Mouse (Mus musculus) CH12.LX (cell line): Measurements from ENCODE around the gene Smg6.

Experiments
- CHD2 ChIP-seq: IDR thresholded peaks from 2 replicates; pipeline ENCODE4 v1.6.1; 2011; ENCODE audit warnings: low read length, improper control_type of control experiment
- CTCF ChIP-seq, 2 experiments: IDR thresholded peaks in 1 of 2; conservative IDR thresholded peaks in 1 of 2; 2 replicates each; pipeline ENCODE4 v1.5.1; 2011 to 2012; ENCODE audit warnings: low read depth in 2 of 2, low read length in 2 of 2, improper control_type of control experiment in 1 of 2, inconsistent platforms in 1 of 2, mild to moderate bottlenecking in 1 of 2, moderate library complexity in 1 of 2
- ELF1 ChIP-seq: IDR thresholded peaks from 2 replicates; pipeline ENCODE4 v1.6.1; 2014; ENCODE audit warnings: low read depth, mild to moderate bottlenecking, inconsistent platforms, low read length, improper control_type of control experiment
- ETS1 ChIP-seq: conservative IDR thresholded peaks from 2 replicates; pipeline ENCODE4 v1.6.1; 2012; ENCODE audit warnings: low read depth, mild to moderate bottlenecking, inconsistent platforms, low read length, improper control_type of control experiment, moderate library complexity
- HCFC1 ChIP-seq: IDR thresholded peaks from 2 replicates; pipeline ENCODE4 v1.6.1; 2012; ENCODE audit warnings: low read depth, mild to moderate bottlenecking, inconsistent platforms, low read length, improper control_type of control experiment
- UBTF ChIP-seq: IDR thresholded peaks from 2 replicates; pipeline ENCODE4 v1.6.1; 2012; ENCODE audit warnings: low read depth, mild to moderate bottlenecking, inconsistent platforms, low read length, improper control_type of control experiment, moderate library complexity
- USF1 ChIP-seq: IDR thresholded peaks from 2 replicates; pipeline ENCODE4 v1.6.1; 2014; ENCODE audit warnings: low read depth, mild to moderate bottlenecking, inconsistent platforms, low read length, improper control_type of control experiment

DNA sequence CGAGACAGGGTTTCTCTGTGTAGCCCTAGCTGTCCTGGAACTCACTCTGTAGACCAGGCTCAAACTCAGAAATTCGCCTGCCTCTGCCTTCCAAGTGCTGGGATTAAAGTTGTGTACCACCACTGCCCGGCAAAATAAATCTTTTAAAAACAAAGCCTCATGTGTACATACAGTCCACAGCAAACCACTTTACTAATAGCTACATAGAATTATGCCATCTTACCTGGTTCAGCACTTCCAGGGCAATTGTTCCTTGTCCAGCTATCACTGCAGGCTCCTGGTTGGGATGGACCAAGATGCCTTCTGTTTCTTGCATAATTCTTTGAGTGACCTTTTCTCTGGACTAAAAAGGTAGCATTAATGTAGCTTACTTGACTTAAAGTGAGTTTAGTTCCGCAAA lies 15.6 kb upstream of the Smg6 start:
- no peak for TF ChIP-seq USF1
- TF ChIP-seq ELF1, result no peak
- no peak for TF ChIP-seq UBTF
- no peak for TF ChIP-seq CHD2
- TF ChIP-seq CTCF (conservative IDR thresholded peaks at IDR 0.05 in 1 of 2, IDR thresholded peaks at IDR 0.05 in 1 of 2; ENCODE audit: low read depth in 2 of 2, low read length in 2 of 2), result no peak
- no peak for TF ChIP-seq ETS1
- TF ChIP-seq HCFC1, result no peak
